Mouse (Mus musculus) macrophage (primary cell): ENCODE data around the gene Gm21719. TPM values are rescaled to one million over a fixed set of nuclear protein-coding genes. Genes with fewer than 3 reads are reported as not detected.
"Not testable (repeated sequence)": the region's sequence is repeated elsewhere in the genome, so short reads cannot be mapped to it uniquely, and the experiment has no call there.

Experiments
- H3K27ac ChIP-seq: fragments of 350-480 bp; formaldehyde crosslinking; 2 replicates; pipeline ENCODE4 v1.9.0; 2021
- H3K36me3 ChIP-seq: fragments of 350-480 bp; formaldehyde crosslinking; 2 replicates; pipeline ENCODE4 v1.9.0; 2021; ENCODE audit errors: inconsistent target
- H3K4me3 ChIP-seq: fragments of 350-480 bp; formaldehyde crosslinking; 2 replicates; pipeline ENCODE4 v1.9.0; 2021; ENCODE audit errors: inconsistent target
- H3K79me2 ChIP-seq: fragments of 350-480 bp; formaldehyde crosslinking; 2 replicates; pipeline ENCODE4 v1.9.0; 2021; ENCODE audit errors: inconsistent target
- WGBS: methylation state at CpG from one replicate; pipeline ENCODE4 v1.1.7; 2026; ENCODE audit warnings: inconsistent platforms; ENCODE audit not compliant: missing documents; 5-methylcytosine and 5-hydroxymethylcytosine counted together
- polyA plus RNA-seq: library from polyadenylated mRNA; stranded (reverse); fragments of 250-400 nt; gene quantifications from 3 replicates; pipeline ENCODE4 v1.2.4, GENCODE M21; 2018; ENCODE audit warnings: inconsistent platforms
- total RNA-seq, 78 experiments: library from RNA; depleted of rRNA; stranded (reverse); fragments of 250-400 nt; gene quantifications; 1 replicate in 9 of 78; 2 replicates in 24 of 78; 3 replicates in 43 of 78; 4 replicates in 2 of 78; pipeline ENCODE4 v1.2.4; 2018; ENCODE audit warnings: inconsistent platforms in 56 of 78

Gene Gm21719
- not detected for total RNA-seq (2018; cell fraction: chromatin; rRNA removed)
- total RNA-seq (2018; cell fraction: cytosol; rRNA removed): not detected
- total RNA-seq (2018; cell fraction: nucleus; rRNA removed): not detected
- polyA plus RNA-seq: not detected in 3 replicates

DNA sequence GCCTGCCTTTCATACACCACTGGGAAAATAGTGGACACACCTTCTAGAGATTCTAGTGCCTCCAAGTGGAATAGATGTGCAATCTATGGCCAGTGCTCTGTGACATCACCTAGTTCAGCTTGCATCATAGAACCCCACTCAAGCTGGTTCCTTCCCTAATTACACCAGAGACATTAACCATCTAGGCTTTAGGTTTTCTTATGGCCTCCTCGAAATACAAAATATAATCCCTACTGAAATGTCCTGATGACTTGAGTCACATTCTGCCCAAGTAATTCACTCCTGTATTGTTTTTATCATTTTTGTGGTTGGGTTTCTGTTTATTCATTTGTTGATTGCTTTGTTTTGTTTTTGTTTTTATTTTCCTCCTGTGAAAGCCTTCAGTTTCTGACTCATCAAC lies at the start of gene Gm21719:
Gene Gm21719 (minus strand): TSS at position 101 of the 400 bp plus-strand sequence.
- H3K79me2 ChIP-seq, H3K27ac ChIP-seq, H3K4me3 ChIP-seq, H3K36me3 ChIP-seq: not testable (repeated sequence)
- WGBS: 40% methylated on average over 1 of the region's 1 CpGs

Other genes starting within 250 kb of the Gm21719 start
- not detected in 3 replicates for gene Gm28919, start 99.3 kb downstream of the Gm21719 start, polyA plus RNA-seq
- not detected in 3 replicates for gene Gm20830, start 235.4 kb upstream of the Gm21719 start, polyA plus RNA-seq